Comparison of ENCODE assay signal across 17 mouse cellular contexts in the genomic region with DNA sequence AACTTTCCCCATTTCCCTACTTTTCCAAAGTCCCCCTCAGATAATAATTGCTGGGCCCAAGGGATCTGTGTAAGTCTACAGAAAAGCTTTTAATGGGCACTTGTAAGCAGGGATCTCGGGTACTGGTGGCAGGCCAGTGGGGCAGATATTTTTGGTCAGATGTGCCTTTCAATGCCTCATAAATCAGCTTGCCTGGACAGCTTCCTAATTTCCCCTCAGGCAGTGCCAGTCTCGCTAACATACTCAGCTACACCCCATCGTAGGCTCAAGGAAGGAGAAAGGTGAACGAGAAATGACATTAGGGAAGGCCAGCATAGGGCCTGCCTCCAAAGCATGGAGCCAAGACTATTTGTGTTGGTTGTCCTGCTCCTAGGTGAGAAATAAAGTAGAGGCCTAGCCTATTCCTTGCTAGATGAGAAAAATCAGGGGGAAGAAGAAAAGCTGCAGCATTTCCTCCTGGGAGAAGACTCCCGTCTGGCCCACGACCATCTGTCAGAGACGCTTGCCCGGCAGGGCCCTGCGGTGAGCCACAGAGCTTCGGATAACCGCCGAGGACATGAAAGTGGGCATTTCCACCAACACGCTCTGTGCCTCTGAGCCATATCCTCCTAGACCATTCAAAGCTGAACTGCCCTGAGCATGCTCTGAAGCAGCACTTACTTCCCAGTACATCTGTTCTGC.
A peak's percentile ranks its signal among the peaks of the same experiment; 100 is the strongest.
DNase-seq lines count a peak whose midpoint lies in the region; ATAC-seq lines count a peak whose summit lies in the region.
"Had no signal": no experiment of that assay in that cellular context is flagged by ENCODE, and none has a peak within 500 bp of the region (broad histone marks: within the 10 kb centered on the region; RNA-seq: fewer than 3 reads in every experiment).

No protein-coding gene starts in this region.

- DNase-seq in hindbrain, embryonic 10.5 days (ENCODE audit: low spot score): no peak
- peak; percentile 52 for DNase-seq in cerebellum, adult 11 months
- DNase-seq in cerebellum, adult 9-11 months: peak; percentile 82
- no peak for DNase-seq in lung, postnatal 10 days
- DNase-seq in urinary bladder, postnatal 4 days (ENCODE audit: low spot score in 2 of 2): no peak
- no peak for DNase-seq in urinary bladder, postnatal 25 days (ENCODE audit: low spot score)
- DNase-seq: gastrocnemius, postnatal 14 days; layer of hippocampus, postnatal 36 days had no signal

- H3K4me1 ChIP-seq in hindbrain, embryonic 10.5 days (replicated peaks): peaks cover 37% of the 10 kb centered on the region
- no peaks in the 10 kb centered on the region for H3K4me1 ChIP-seq in hindbrain, embryonic 16.5 days (ENCODE audit: control insufficient read depth, insufficient read depth, low read depth, low read length)
- H3K4me1 ChIP-seq: limb, embryonic 15.5 days; midbrain, embryonic 15.5 days had no signal

- no peak overlapping the region for H3K4me3 ChIP-seq in hindbrain, embryonic 10.5 days
- H3K4me3 ChIP-seq in hindbrain, embryonic 16.5 days (ENCODE audit: low read length): no peak overlapping the region
- H3K4me3 ChIP-seq: heart, embryonic 10.5 days; limb, embryonic 15.5 days; liver, embryonic 15.5 days; megakaryocyte, embryonic 14.5 days; midbrain, embryonic 15.5 days; neural tube, embryonic 15.5 days had no signal

- no peaks in the 10 kb centered on the region for H3K36me3 ChIP-seq in hindbrain, embryonic 10.5 days
- no peaks in the 10 kb centered on the region for H3K36me3 ChIP-seq in hindbrain, embryonic 16.5 days (ENCODE audit: control insufficient read depth, insufficient read depth, low read length)
- H3K36me3 ChIP-seq: heart, embryonic 10.5 days; limb, embryonic 15.5 days; liver, embryonic 15.5 days; midbrain, embryonic 15.5 days; neural tube, embryonic 15.5 days had no signal

- WGBS in hindbrain, embryonic 10.5 days: 77% methylated on average over 13 of the region's 13 CpGs
- WGBS in hindbrain, embryonic 16.5 days: 63% methylated on average over 13 of the region's 13 CpGs

- H3K4me2 ChIP-seq in hindbrain, embryonic 16.5 days (ENCODE audit: low read length): no peak overlapping the region
- H3K4me2 ChIP-seq: limb, embryonic 15.5 days; liver, embryonic 15.5 days; midbrain, embryonic 15.5 days; neural tube, embryonic 15.5 days had no signal

- no peaks in the 10 kb centered on the region for H3K9me3 ChIP-seq in hindbrain, embryonic 10.5 days
- no peaks in the 10 kb centered on the region for H3K9me3 ChIP-seq in hindbrain, embryonic 16.5 days (ENCODE audit: control insufficient read depth, low read length)
- H3K9me3 ChIP-seq: heart, embryonic 10.5 days; limb, embryonic 15.5 days; liver, embryonic 15.5 days; megakaryocyte, embryonic 14.5 days; midbrain, embryonic 15.5 days; neural tube, embryonic 15.5 days had no signal

- H3K9ac ChIP-seq in hindbrain, embryonic 16.5 days (ENCODE audit: low read depth, low read length): no peak overlapping the region
- H3K9ac ChIP-seq: limb, embryonic 15.5 days; liver, embryonic 15.5 days; midbrain, embryonic 15.5 days; neural tube, embryonic 15.5 days had no signal

- H3K27me3 ChIP-seq in hindbrain, embryonic 10.5 days (ENCODE audit: insufficient read depth, poor library complexity, severe bottlenecking): peaks cover 17% of the 10 kb centered on the region; the same call in 1 of the 2 replicates
- H3K27me3 ChIP-seq in hindbrain, embryonic 16.5 days (replicated peaks; ENCODE audit: control insufficient read depth, insufficient read depth, low read length): no peaks in the 10 kb centered on the region; the same call in 1 of the 2 replicates
- H3K27me3 ChIP-seq: limb, embryonic 15.5 days; liver, embryonic 15.5 days; midbrain, embryonic 15.5 days; neural tube, embryonic 15.5 days had no signal

- H3K27ac ChIP-seq in hindbrain, embryonic 10.5 days: peak overlapping the region; percentile 40; the same call in 1 of the 2 replicates
- H3K27ac ChIP-seq in hindbrain, embryonic 16.5 days (ENCODE audit: low read depth, low read length): no peak overlapping the region
- H3K27ac ChIP-seq: heart, embryonic 10.5 days; limb, embryonic 15.5 days; liver, embryonic 15.5 days; midbrain, embryonic 15.5 days; neural tube, embryonic 15.5 days; stomach, postnatal 0 days had no signal

- ATAC-seq in hindbrain, embryonic 16.5 days: no peak
- 0 out of 2 replicates have a peak, but pooled peaks have one; percentile 30 for ATAC-seq in megakaryocyte, adult 5-6 weeks (ENCODE audit: poor library complexity, severe bottlenecking)
- ATAC-seq: midbrain, embryonic 15.5 days had no signal

Comparison
In these comparisons a context has a peak if more than half of its experiments do, and no peak if none do; other contexts are left out.
1. DNase-seq: peak in cerebellum, adult 11 months (single experiment) and cerebellum, adult 9-11 months (single experiment); none in hindbrain, embryonic 10.5 days (single experiment), lung, postnatal 10 days (single experiment), urinary bladder, postnatal 4 days (0 of 2) and urinary bladder, postnatal 25 days (single experiment).